Mouse (Mus musculus): ENCODE measurements around the gene Cnnm3.

Cnnm3 gene

DNA sequence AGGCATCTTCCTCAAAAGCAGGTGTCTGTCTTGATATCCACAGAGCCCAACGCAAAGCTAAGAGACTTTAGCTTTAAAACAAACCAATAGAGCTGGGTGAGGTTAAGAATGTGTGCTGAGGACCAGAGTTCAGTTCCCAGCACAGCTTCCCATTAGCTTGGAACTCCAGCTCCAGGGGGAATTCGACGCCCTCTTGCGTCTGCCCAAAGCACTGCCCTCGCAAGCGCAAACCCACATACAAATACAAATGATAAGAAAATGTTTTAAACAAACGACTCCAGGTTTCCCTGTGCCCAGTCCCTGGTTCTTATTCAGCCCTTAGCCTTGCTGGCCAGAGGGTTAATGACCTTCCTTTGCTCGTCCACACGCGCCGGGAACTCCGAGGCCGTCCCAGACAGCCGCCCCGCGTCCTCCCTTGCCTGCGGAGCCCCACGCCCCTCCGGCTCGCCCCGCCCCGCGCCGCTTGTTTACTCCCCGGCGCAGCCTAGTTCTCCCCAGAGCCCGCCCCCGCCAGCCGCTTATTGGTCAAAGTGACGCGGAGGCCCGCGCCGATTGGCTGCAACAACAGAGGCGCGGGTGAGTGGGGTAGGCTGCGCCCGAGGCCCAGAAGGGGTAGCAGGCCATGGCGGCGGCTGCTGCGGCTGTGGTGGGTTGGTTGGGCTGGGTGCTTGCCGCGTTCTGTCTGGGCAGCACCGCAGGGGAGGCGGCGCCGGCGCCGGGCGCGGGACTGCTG, at the start of gene Cnnm3:
Gene Cnnm3, plus strand, starts transcription at position 579 of the 733 bp plus-strand sequence.
- DNase-seq: peak; percentile 99

DNA sequence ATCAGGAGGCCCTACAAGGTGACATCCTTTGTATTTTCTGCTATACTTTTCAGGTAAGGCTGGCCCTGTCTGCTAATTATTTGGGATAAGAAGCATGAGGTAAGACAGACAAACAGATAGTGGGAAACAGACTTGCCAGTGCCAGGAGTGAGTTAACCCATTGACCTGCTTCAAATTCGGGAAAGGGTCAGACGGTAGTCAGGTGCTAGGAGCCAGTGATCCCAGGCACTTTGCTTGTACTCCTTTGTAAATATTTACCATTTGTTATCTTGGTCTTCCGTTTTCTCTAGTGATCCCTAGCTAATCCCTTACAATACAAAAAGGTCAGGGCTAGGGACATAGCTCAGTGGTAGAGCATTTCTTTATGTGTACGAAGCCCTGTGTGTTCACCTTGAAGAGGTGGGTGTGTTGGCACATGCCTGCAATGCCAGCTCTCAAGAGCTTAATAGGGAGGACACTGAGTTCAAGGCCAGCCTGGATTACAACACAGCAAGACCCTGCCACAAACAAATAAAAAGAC, 46.0 kb upstream of the Cnnm3 start:
- no peak for DNase-seq

DNA sequence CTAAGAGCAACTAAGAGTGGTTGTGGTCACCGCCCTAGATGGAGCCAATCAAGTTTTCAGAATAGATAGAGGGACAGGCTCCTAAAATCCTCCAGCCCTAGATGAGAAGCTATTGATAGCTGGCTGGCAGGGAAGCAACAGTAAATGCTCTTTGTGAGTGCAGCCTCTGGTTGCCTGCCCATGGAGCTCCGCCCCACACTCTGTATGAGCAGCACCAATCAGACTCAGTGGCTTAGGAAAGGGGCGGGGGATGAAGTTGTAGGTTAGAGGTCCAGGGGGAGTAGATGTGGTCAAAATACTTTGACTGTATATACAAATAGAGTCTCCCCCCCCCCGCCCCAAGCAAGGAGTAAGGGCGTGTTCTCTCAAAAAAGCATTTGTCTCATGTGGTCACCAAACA, 44.2 kb upstream of the Cnnm3 start:
- no peak for DNase-seq

DNA sequence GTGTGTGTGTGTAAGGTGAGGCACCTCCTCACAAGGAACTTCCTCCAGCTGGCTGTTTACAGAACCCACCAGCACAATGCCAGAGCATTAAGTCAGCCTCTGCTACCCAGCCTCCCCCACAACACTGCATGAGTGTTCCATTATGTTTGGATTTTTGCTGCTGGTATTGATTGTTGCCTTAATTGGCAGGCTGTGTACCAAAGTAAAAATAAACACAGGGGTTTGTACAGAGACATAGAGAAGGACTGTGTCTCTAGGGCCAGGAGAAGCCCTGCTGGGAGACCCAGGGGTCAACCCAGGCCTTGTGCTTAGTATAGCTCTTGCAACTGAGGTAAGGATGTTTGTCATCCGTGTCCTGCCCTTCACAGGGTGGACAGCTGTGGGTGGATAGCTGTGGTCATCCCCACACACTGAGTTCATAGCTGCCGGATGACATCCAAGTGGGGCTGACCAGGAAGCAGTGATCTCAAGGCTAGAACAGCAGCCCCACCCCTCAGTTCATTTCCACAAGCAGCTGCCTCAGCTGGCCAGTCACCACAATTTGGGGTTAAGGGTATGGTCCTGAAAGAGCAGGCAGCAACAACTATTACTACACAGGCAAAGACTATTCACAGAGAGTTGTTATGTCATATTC, 41.7 kb upstream of the Cnnm3 start:
- DNase-seq: peak; percentile 47

DNA sequence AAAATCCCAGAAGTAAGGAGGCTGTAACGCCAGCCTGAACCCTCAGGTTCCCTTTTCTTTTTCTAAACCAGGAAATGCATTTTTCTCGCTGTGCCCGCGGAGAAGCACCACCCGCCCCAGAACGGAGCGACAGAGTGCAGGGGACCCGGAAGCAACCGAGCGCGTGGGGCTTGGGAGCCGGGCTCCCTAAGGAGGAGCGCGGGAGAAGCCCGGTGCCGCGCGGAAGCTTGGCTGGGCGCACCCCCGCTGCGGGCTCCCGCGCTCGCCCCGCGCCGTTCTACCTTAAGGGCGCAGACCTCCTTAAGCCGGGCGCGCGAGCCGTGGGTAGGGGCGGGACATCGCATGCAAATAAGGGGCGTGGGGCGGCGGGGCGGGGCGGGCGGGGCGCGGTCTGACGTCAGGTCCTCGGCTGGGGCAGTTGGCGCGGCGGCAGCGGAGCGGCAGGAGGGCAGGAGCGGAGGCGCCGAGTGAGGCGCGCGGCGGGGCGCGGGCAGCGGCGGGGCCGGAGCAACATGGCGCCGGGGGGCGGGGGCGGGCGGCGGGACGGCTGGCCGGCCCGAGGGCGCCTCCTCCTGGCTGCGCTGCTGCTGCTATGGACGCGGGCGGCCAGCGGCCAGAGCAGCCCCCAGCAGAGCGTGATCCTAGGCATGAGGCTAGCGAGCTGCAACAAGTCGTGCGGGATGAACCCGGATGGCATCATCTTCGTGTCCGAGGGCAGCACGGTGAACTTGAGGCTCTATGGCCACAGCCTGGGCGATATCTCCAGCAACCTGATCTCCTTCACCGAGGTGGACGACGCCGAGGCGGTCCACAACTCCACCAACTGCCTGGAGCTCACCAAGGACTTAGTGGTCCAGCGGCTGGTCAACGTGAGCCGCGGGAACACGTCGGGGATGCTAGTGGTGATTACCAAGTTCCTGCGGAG, 40.2 kb upstream of the Cnnm3 start, which contains the start of gene Cnnm4:
Gene Cnnm4, plus strand, starts transcription at position 440 of the 925 bp plus-strand sequence.
- DNase-seq: peak; percentile 88

DNA sequence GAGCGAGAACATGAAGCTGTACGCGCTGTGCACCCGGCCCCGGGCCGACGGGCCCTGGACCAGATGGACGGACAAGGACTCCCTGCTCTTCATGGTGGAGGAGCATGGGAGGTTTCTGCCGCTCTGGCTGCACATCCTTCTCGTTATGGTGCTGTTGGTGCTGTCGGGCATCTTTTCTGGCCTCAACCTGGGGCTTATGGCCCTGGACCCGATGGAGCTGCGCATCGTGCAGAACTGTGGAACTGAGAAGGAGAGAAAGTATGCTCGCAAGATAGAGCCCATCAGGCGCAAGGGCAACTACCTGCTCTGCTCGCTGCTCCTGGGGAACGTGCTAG, 39.6 kb upstream of the Cnnm3 start:
- DNase-seq: no peak

DNA sequence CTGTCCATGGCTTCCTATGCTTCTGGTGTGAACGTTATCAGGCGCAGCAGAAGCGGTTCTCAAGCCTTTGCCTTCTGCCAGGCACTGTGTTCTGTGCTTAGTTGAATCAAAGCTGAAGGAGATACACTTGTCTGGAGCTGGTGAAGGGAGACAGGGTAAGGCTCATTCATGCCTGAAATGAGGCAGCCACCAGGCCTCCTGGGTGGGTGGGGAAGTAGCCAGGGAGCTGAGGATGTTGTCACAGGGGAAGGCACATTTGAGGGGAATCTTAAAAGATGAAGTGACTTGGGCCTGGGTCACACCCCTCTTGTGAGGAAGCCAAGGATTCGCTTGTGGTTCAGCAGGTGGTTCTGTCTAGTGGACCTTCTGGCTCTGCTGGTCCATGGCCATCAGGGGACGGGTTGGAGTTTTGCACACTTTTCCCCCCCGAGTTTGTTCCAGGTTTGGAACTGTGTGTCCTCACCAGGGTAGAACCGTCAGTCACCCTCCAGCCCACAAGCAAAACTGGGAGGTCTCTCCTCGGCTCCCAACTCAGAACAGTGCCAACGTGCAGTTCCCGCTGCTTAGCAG, 38.4 kb upstream of the Cnnm3 start:
- DNase-seq: peak; percentile 61

DNA sequence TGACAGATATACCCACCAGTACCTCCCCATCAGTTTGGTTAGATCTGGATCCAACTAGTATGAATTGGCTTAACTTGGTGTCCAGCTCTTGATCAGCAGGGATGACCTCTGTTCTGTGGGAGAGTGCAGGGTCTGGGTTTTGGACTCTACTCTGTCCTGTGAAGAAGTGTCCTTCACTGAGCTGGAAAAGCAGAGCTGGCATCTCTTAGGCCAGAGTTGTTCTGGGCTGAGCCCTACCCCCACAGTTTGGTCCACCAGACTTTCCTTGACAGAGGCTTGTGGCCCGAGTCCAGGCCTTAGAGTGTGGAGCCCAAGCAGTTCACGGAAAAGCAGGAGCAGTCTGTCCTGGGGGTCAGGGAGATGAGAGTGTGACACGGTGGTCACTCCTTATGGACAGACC, 37.0 kb upstream of the Cnnm3 start:
- peak; percentile 55 for DNase-seq

DNA sequence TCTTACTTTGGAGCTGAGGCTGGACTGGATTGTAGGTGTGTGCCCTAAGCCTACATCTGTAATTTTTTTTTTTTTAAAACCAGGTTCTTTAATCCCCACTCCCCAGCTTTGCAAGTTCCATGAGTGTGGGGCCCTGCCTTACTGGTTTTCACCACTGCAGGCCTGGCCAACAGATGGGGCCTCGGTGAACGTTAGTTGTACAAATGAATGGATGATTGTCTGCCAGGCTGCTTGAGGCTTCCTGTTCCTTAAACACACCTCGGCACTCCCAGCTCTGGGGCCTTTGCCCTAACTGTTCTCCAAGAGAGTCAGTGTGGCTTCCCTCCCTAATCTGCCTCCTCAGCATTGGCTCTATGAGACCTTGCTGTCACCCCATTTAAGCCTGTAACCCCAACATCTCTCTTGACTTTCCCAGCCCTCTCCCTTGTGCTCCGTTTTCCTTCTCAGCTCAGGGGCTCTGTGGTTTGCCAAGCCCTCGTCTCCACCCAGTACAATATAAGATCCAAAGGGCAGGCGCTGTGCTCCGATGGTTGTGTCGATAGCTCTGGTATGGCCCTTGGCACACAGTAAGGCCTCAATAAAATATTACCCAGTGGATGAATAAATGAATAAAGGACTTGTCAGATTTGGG, 36.1 kb upstream of the Cnnm3 start:
- no peak for DNase-seq

DNA sequence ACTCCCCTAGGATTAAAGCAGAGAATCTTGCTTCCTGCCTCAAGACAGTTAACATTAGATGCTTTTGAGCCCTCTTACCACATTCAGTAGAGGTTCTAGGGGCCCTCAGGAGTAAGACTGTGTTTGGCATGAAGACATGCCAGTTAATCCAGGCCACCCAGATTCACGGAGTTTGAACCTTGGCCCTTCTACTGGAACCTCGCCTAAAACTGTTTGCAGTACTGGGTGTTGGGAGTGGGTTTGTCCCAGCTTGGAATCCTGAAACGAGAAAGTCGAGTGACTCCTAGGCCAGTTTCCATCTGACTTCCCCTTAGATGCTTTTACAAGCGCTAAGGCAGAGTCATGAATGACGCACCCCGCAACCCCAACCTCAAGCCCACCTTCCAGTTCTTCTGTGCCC, 35.2 kb upstream of the Cnnm3 start:
- DNase-seq: peak; percentile 40

DNA sequence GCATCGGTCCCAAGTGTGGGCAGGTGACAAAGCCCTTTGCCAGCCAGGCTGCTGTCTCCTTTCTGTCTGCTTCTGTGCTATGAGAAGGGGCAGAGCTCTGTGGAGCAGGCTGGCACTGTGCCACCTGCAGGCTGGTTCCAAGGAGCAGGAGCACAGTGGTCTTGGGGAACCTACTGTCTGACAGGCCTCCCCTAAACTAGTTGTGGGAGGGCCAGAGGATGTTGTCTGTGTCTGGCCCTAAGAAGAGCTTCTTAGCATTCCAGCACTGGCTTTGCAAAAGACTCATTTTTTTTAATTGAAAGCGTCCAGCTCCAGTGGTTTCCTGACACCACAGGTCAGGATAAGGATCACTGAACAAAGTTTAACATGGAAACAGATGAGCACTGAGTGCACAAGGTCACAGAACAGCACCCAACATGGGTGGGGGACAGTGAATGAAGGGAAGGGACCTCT, 33.3 kb upstream of the Cnnm3 start:
- DNase-seq: peak; percentile 76

DNA sequence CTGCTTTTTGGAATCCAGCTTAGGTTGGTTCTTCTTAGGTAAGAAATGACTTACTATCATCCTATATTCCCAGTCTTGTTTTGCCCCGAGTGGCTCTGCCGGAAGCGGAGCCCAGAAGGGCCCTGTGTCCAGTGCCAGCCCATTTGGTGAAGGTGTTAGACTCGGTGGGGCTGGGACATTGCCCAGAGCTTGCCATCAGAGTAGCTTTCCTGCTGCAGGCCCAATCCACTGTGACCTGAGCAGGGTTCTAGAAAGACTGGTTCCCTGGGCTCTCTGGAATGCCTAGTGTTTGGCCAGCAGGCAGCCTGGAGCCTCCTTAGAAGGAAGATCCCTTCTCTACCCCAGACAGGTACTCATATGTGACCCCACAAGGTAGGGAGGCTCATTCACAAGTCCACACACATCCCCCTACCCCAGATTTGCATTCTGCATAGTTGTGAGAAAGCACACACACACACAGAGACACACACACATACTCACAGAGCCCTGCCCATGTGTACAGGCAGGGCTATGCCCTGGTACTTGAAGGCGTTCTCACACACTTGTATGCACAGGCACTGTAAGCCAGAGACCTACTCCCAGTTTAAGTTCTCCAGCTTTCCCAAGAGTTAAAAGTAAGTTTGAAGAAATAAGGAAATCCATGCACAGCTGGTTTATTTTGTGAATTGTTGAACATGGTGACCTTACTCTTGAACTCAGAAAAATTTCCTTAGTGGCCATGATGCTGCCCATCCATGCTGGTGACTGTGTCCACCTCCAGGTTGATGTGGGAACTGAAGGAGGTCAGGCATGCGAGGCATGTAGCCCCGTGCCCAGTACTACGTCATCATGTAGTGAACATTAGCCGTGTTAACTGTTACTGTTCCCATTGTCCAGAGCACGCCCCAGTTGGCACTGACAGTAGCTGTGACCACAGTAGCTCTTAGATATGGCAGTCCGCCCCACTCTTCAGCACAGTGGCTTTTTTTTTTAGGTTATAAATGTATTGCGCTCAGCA, 31.5 kb upstream of the Cnnm3 start:
- peak; percentile 66 for DNase-seq

DNA sequence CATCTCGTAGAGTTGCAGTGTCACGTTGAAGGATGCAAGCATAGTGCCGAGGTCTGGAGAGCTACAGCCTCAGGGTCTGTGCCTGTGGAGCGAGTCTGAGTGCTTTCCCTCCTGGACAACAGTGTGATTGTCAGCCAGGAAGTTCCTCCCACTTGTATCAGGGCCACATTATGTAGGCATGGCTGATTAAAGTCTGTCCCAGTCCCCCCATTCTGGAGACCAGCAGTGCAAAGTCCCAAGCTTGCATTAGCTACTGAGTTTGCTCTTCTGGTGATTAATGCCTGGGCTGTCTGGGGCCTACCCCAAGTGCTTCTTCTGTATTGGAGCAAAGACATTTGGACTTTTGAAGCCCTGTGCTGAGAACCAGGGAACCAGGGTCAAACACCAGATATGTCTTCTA, 27.8 kb upstream of the Cnnm3 start:
- no peak for DNase-seq

DNA sequence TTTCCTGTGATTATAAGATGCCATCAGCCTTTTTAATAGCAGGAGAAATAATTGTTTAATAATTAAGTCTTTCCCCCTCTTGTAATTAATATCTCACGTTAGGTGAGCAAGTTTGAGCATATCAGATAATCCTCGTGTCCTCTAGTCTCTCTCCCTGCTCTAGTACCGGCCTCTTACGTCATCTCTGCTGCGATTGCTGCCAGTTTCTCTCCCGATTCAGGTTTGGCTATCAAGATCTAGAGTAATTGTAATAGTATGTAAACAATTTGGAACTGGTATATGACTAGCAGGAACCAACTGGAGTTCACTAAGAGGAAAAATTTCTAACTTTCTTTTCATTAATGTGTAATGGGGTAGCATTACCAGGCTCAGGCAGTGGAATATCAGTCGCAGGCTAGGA, 26.6 kb upstream of the Cnnm3 start:
- no peak for DNase-seq

DNA sequence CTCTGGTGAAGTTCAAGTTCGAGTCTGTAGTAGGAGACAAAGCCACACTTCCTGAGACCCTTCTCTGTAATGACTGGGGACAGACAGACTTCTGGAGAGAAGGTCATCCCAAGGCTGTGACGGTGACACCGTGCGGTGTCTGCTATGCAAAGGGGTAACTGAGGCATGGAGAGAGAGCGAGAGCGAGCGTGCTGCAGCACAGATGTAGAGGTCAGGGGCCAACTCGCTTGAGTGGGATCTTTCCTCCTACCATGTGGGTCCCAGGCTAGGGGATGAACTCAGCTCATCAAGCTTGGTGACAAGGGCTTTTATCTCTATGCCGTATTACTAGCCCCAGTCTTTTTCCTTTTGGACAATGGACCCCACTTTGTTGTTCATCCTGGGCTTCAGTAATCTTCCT, 24.6 kb upstream of the Cnnm3 start:
- DNase-seq: no peak

DNA sequence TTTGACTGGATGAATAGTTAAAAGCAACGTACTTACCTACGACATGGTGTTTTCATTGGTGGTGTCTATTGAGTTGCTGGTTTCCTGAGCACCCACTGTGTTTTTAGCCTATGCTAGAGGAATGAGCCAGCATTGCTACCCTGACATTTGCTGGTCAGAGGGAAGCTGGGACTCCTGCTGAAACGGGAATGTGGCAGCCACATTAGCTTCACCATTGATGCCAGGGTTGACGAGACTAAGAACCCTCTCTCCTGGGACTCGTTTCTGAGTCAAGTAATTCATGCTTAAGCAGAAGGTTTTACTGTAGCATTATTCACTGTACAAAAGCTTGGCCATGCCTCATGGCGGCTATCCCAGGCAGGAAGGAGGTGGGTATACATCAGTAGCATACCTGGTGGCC, 22.0 kb upstream of the Cnnm3 start:
- DNase-seq: peak; percentile 55

DNA sequence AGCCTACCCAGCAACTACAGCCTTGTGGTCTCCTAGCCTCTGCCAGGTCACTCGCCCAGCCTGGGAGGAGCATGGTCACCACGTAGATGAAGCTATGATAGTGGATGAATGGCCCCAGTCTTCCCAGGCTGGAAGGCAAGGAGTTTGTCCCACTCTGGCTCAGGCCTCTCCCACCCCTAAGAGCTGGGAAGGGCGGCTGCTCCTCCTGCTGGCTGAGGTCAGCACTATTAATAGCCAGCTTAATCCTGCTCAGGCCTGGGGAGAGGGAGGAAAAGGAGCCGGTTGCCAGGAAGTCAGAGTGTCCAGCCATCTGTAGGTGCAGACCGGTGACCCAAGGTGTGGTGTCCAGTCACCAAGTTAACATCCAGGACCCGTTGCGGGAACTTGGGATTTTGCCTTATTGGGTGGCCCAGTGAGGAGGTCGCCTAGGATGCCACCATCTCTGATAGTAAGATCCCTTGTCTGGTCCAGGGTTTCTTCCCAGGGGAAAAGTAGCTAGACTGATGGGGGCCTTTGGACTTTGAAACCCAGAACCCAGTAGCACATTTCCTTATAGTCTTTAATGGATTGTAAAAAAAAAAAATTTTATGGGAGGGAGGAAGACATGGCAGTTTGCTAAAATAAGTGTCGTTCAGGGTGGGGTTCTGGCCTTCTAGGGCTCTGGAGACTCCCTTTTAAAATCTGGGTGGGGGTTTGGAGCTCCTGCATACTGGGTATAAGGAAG, 19.1 kb upstream of the Cnnm3 start:
- peak; percentile 94 for DNase-seq

DNA sequence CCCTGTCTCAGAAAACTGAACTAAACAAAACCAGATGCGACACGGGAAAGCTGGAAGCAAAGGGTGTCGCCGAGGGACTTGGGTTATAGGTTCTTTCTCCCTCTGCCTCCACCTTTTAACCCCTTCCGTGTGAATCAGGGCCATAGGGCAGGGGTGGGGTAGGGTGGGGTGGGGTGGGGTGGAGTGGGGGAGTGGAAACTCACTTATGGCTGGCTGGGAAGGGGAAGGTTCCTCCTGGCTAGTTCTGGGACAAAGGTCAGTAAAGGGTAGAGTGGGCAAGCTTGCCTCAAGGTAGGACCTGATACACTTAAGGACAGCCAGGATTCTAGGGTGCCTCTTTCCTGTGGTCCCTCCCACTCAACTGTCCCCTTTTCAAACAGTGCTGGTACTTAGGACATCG, 18.4 kb upstream of the Cnnm3 start:
- DNase-seq: no peak

DNA sequence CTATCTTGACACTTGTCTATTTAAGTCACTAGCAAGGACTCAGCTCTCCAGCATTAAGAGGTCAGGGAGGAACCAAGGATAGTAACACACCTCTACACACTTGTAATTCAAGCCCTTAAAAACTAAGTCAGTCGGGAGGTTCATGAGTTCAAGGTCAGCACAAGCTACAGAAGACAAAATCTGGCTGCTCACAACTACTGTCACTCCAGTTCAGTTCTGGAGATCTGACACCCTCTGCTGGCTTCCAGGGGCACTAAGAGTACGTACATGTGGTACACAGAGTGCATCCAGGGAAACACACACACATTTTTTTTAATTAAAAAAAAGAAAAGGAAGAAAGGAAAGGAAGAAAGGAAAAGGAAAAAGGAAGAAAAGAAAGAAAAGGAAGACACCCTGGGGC, 14.9 kb upstream of the Cnnm3 start:
- DNase-seq: no peak

DNA sequence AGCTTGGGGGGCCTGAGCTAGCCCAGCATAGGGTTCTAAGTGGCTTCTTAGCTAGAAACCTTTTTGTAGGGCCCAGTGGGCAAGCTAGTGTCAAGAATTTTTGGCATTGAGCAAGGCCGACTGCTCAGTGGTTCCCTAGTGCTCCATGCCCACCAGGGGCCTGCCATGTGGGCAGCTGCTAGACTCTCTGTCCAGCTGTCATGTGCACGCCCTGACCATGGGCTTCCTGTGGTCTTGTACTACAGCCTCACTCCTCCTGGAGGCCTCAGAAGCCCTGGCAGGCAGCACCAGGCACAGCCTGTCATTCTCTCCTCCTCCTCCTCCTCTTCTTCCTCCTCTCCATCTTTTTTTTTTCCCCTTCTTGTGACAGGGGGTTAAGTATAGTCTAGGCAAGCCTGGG, 14.4 kb upstream of the Cnnm3 start:
- DNase-seq: no peak

DNA sequence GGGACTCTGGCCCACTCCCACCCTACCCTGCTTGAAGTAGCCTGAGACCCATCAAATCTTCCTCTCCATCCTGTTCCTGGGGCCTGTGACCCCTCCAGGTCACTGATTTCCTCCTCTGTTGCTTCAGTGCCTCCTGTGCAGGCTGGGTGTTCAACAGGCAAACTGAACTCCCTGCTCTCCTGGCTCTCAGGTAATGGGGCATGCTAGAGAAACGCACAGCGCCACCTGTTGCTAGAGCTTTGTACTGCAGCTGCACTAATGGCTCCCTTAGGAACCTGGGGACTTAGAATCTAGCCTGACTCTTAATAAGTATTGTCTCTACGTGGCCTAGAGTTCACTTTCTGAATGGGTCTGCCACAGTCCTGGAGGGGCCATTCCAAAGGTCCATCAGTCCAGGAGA, 10.4 kb upstream of the Cnnm3 start:
- DNase-seq: peak; percentile 74

Measured in cerebellum, adult 11-12 months (tissue).